Mouse (Mus musculus): ENCODE measurements around the gene Gorasp2. TPM values are rescaled to one million over a fixed set of nuclear protein-coding genes. Genes with fewer than 3 reads are reported as not detected.

The Gorasp2 gene
- polyA plus RNA-seq, 1 experiment from 2014 or later, result 175 TPM

DNA sequence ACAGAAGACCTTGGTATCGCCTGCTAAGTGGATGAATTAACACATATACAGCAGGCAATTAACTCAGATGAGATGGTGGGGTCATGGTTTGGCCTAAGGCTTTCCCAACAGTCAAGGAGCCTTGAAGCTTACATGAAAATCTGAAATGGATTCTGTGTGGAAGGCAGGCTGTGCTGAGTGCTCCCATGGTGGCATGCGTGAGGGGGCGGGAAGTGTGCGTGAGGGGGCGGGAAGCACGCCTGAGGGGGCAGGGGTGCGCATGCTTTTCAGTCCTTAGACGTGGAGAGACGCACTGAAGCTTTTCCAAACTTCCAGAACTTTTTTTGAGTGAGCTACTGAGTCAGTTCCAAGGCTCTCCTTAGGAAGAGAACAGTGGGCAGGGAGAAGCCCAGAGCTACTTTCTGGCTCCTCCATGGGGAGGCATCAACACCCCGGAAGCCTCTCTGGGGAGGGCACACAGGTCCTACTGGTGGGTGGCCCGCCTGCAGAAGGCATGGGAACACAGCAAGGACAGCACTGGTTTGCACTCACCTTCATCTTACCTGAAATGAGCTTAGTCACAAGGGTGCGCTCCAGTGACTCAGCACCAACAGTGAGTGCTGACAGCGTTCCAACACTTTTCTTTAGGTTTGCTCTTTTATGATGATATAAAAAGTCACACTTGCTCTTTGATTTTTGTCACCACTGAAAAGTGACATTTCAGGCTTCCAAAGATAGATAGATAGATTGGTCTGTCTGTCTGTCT lies 47.8 kb downstream of the Gorasp2 start:
- Histone ChIP-seq H3K9me3 (replicated peaks) (no peaks in the 10 kb centered on the region), H3K4me1 (peaks cover 6% of the 10 kb centered on the region), H3K27ac (no peak overlapping the region), H3K4me2 (no peak overlapping the region), H3K36me3 (peaks cover 40% of the 10 kb centered on the region), H3K9ac (no peak overlapping the region), H3K27me3 (no peaks in the 10 kb centered on the region), H3K4me3 (replicated peaks) (no peak overlapping the region)
- no peak for ATAC-seq (replicated peaks; ENCODE audit: low FRiP score)
- 68% methylated on average over 13 of the region's 13 CpGs for WGBS

DNA sequence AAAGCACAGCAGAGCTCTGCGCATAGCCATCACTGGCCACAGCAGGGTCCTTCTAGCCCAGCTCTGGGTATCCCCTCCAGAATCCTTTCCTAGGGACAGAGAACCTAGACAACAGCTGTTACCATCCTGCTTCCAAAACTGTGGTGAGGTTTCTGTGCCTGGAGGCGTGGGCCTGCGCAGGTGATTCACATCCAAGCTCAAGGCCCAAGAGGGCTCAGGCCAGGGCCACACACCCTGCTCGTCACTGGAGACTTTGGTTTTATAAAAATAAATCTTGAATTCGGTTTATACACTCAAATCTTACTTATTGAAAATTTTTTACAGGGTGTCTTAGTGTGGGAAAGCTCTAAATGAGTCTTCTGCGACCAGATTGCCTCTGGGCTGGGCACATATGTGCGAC lies 48.9 kb downstream of the Gorasp2 start:
- H3K9me3 ChIP-seq (replicated peaks), result no peaks in the 10 kb centered on the region
- WGBS, result 93% methylated on average over 7 of the region's 7 CpGs
- no peak overlapping the region for H3K4me2 ChIP-seq
- ATAC-seq (replicated peaks; ENCODE audit: low FRiP score), result no peak
- peaks cover 50% of the 10 kb centered on the region for H3K36me3 ChIP-seq
- no peaks in the 10 kb centered on the region for H3K27me3 ChIP-seq
- H3K9ac ChIP-seq, result no peak overlapping the region
- H3K4me1 ChIP-seq, result no peaks in the 10 kb centered on the region
- no peak overlapping the region for H3K27ac ChIP-seq
- H3K4me3 ChIP-seq (replicated peaks), result no peak overlapping the region

DNA sequence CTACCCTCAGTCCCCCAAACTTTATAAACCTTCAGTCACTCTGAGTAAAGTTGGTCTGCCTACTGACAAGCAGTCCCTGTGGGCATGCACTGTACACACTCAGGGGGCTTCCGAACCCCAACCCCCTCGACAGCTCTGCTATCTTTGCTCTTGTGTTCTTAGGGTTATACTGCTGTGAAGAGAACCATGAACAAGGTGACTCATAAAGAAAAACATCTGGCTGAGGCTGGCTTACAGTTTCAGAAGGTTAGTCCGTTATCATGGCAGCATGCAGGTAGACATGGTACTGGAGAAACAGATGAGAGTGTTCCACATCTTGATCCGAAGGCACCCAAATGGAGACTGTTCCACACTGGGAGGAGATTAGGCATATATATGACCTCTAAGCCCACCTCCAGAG lies 49.5 kb downstream of the Gorasp2 start:
- ATAC-seq (replicated peaks; ENCODE audit: low FRiP score), result no peak
- 96% methylated on average over 4 of the region's 4 CpGs for WGBS
- H3K4me2 ChIP-seq, result no peak overlapping the region
- peaks cover 56% of the 10 kb centered on the region for H3K36me3 ChIP-seq
- H3K4me3 ChIP-seq (replicated peaks), result no peak overlapping the region
- no peak overlapping the region for H3K27ac ChIP-seq
- H3K9ac ChIP-seq, result no peak overlapping the region
- H3K27me3 ChIP-seq, result no peaks in the 10 kb centered on the region
- no peaks in the 10 kb centered on the region for H3K4me1 ChIP-seq
- H3K9me3 ChIP-seq (replicated peaks), result no peaks in the 10 kb centered on the region

DNA sequence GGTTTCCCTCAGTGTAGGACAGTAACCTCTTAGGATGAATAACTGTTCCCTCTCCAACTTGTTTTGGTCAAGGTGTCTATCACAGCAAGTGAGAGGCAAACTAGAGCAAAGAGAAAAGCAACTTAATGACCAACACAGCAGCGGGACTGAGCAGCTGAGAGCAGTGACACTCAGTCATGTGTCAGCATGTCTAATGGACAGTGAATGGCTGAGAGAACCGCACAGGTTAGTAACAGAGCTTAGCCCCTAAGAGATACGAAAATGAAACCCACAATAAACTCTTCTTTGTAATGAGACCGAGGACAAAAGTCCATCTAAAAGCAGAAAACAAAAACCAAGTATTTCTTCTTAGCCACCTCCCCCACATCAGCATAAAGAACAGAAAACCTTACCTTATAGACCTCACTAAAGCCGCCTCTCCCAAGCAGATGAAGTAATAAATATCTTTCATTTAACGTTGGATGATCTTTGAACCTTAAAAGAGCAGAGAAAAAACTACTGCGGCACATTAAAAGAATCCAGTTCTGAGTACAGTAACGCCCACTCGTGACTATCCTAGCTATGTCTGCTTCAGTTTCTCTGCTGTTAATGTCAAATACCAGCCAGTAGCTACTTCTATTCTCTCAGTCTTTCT lies 62.4 kb downstream of the Gorasp2 start:
- Histone ChIP-seq H3K9ac (no peak overlapping the region), H3K4me3 (replicated peaks) (no peak overlapping the region), H3K27ac (no peak overlapping the region), H3K4me1 (no peaks in the 10 kb centered on the region), H3K9me3 (replicated peaks) (no peaks in the 10 kb centered on the region), H3K27me3 (no peaks in the 10 kb centered on the region), H3K4me2 (no peak overlapping the region), H3K36me3 (peaks cover 69% of the 10 kb centered on the region)
- no peak for ATAC-seq (replicated peaks; ENCODE audit: low FRiP score)
- WGBS, result 74% methylated on average over 9 of the region's 9 CpGs

DNA sequence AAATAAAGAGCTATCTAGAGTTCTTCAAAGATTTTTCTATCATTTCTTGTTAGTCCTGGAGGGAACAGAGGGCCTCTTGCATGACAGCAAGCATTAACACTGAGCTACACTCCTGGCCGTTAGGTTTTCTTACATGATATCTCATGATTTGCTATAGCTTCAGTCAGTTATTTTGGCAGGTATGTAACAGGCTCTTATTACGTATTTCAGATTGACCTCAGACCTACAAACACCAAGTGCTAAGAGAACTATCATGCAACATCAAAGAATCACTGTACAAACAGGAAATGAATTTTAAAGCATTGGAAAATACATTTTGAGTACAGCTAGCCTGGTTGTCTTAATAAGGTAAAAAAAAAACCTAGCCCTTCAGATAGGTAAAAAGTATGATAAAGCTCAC lies 65.7 kb downstream of the Gorasp2 start:
- H3K4me1 ChIP-seq, result no peaks in the 10 kb centered on the region
- H3K4me2 ChIP-seq, result no peak overlapping the region
- no peak overlapping the region for H3K27ac ChIP-seq
- ATAC-seq (replicated peaks; ENCODE audit: low FRiP score), result no peak
- no peaks in the 10 kb centered on the region for H3K27me3 ChIP-seq
- H3K4me3 ChIP-seq (replicated peaks), result no peak overlapping the region
- H3K9ac ChIP-seq, result no peak overlapping the region
- H3K9me3 ChIP-seq (replicated peaks), result no peaks in the 10 kb centered on the region
- H3K36me3 ChIP-seq, result peaks cover 57% of the 10 kb centered on the region
- 85% methylated on average over 2 of the region's 2 CpGs for WGBS

DNA sequence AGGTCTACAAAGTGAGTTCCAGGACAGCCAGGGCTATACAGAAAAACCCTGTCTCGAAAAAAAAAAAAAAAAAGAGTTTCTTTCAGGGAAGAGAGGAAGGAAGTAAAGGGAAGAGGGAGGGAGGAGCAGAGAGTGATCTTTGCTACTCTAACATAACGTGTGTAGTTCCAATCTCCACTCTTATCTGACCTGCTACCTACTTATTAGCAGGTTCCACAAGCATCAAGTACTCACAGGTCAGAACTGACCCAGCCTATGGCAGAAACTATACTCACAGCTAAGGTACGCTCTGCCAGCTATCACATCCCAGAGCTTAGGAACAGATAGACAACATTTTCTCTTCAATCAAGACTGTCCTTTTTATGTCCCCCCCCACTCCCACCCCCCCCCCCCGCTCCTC lies 74.2 kb downstream of the Gorasp2 start:
- no peaks in the 10 kb centered on the region for H3K27me3 ChIP-seq
- no peak overlapping the region for H3K4me2 ChIP-seq
- WGBS, result 78% methylated on average over 4 of the region's 4 CpGs
- H3K27ac ChIP-seq, result no peak overlapping the region
- no peak overlapping the region for H3K9ac ChIP-seq
- H3K36me3 ChIP-seq, result peaks cover 70% of the 10 kb centered on the region
- H3K4me3 ChIP-seq (replicated peaks), result no peak overlapping the region
- H3K9me3 ChIP-seq (replicated peaks), result no peaks in the 10 kb centered on the region
- no peak for ATAC-seq (replicated peaks; ENCODE audit: low FRiP score)
- no peaks in the 10 kb centered on the region for H3K4me1 ChIP-seq

DNA sequence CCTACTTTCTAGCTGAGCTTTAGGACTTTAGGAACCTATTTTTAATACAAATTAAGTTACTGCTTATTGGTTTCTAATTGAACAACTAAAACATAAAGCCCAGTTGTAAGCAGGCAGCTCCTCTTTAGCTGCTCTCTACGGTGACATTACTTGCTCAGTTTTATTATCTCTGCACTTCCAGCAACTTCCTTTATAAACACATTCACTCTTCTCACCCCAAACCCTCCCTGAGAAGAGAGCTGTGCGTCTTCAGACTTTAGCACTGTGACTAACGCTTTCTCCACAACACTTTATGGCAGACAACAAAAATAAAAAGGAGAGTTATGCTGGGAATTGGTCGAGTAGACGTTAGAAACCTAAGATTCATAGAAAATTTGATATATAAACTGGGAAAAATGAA lies 74.6 kb downstream of the Gorasp2 start:
- Histone ChIP-seq H3K27me3 (no peaks in the 10 kb centered on the region), H3K9ac (no peak overlapping the region), H3K4me3 (replicated peaks) (no peak overlapping the region), H3K4me2 (no peak overlapping the region), H3K36me3 (peaks cover 70% of the 10 kb centered on the region), H3K4me1 (no peaks in the 10 kb centered on the region), H3K27ac (no peak overlapping the region), H3K9me3 (replicated peaks) (no peaks in the 10 kb centered on the region)
- no peak for ATAC-seq (replicated peaks; ENCODE audit: low FRiP score)
- 55% methylated on average over 5 of the region's 5 CpGs for WGBS

DNA sequence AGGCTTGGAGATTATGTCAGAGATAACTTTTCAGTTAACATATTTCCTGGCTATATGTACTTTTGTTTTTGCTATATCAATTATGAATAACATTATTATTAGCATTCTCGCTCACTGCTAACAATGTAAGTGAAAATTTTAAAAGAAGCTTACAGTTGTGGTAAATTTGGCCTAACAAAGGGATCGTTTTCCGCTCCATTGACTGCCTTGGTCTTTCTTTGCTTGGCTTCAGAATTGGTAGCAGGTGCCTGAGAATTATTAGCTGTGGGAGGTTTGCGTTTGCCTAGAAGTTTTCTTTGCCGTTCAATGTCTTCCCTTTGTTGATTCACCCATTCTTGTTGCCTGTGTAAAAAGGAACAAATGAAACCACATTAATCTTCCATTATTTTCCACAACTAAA lies 80.5 kb downstream of the Gorasp2 start:
- ATAC-seq (replicated peaks; ENCODE audit: low FRiP score), result no peak
- no peaks in the 10 kb centered on the region for H3K27me3 ChIP-seq
- no peaks in the 10 kb centered on the region for H3K9me3 ChIP-seq (replicated peaks)
- H3K4me2 ChIP-seq, result no peak overlapping the region
- peaks cover 76% of the 10 kb centered on the region for H3K36me3 ChIP-seq
- no peaks in the 10 kb centered on the region for H3K4me1 ChIP-seq
- H3K27ac ChIP-seq, result no peak overlapping the region
- H3K4me3 ChIP-seq (replicated peaks), result no peak overlapping the region
- H3K9ac ChIP-seq, result no peak overlapping the region
- WGBS, result 70% methylated on average over 5 of the region's 5 CpGs

DNA sequence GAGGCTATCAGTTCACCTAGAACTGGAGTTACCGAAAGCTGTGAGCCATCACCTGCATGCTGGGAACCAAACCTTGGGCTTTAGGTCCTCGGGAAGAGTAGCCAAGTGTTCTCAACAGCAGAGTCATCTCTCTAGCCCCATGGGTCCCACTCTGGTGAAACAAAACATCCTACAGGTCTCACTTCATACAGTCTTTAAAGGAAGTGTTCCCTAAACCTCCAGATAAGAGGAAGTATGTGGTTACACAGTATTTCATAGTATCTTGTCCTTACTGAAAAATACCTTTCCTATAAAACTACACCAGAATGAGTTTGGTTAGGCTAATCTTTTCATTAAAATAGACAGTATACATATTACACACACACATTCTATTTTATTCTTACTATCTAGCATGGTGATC lies 81.2 kb downstream of the Gorasp2 start:
- no peak overlapping the region for H3K4me3 ChIP-seq (replicated peaks)
- H3K9me3 ChIP-seq (replicated peaks), result no peaks in the 10 kb centered on the region
- H3K4me1 ChIP-seq, result no peaks in the 10 kb centered on the region
- WGBS, result 87% methylated on average over 2 of the region's 2 CpGs
- H3K27me3 ChIP-seq, result no peaks in the 10 kb centered on the region
- no peak for ATAC-seq (replicated peaks; ENCODE audit: low FRiP score)
- no peak overlapping the region for H3K27ac ChIP-seq
- H3K9ac ChIP-seq, result no peak overlapping the region
- H3K4me2 ChIP-seq, result no peak overlapping the region
- H3K36me3 ChIP-seq, result peaks cover 73% of the 10 kb centered on the region

DNA sequence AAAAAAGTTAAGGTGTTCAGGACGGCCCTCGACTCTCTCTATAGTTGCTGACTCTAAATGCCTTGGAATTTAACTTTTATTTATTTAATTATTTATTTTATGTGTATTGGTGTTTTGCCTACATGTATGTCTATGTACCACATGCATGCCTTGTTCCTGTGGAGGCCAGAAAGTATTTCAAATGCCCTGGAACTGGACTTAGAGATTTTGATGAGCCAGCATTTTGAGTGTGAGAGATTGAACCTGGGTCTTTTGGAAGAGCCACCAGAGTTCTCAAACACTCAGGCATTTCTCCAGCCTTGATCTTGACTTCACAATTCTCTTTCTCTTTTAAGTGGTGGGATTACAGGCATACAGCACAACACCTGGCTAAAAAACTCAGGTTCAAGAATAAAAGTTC lies 90.3 kb downstream of the Gorasp2 start:
- 93% methylated on average over 2 of the region's 2 CpGs for WGBS
- Histone ChIP-seq H3K4me2 (no peak overlapping the region), H3K9me3 (replicated peaks) (no peaks in the 10 kb centered on the region), H3K27ac (no peak overlapping the region), H3K9ac (no peak overlapping the region), H3K4me1 (no peaks in the 10 kb centered on the region), H3K4me3 (replicated peaks) (no peak overlapping the region), H3K36me3 (peaks cover 48% of the 10 kb centered on the region), H3K27me3 (no peaks in the 10 kb centered on the region)
- no peak for ATAC-seq (replicated peaks; ENCODE audit: low FRiP score)

DNA sequence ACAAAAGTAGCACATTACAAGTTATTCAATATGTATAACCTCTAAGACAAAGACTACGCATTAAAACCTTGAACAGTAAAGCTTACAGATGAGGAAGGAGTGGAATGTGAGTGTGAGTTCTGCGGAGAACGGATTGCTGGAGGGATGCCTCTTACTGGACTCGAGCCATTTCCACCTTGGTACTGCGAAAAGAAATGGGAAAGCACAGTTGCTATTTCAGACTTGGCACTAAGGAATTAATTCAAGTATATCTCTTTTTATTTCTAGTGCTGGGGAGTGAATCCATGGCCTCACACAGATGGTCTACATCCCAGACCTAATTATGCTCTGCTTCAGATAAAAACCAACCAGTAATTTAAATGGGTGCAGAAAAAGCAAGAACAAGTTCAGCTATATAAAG lies 90.8 kb downstream of the Gorasp2 start:
- Histone ChIP-seq H3K27ac (no peak overlapping the region), H3K27me3 (no peaks in the 10 kb centered on the region), H3K4me2 (no peak overlapping the region), H3K4me3 (replicated peaks) (no peak overlapping the region), H3K4me1 (no peaks in the 10 kb centered on the region), H3K9ac (no peak overlapping the region), H3K36me3 (peaks cover 46% of the 10 kb centered on the region), H3K9me3 (replicated peaks) (no peaks in the 10 kb centered on the region)
- WGBS, result 94% methylated on average over 5 of the region's 5 CpGs
- ATAC-seq (replicated peaks; ENCODE audit: low FRiP score), result no peak
